Mouse (Mus musculus) hematopoietic stem cell, adult 5-6 weeks (primary cell): Measurements from ENCODE around the gene Gm10961. TPM values are rescaled to one million over a fixed set of nuclear protein-coding genes. Genes with fewer than 3 reads are reported as not detected.

Experiments used
- total RNA-seq: library from RNA; stranded (forward); fragments of 172-1452, 232-1000 nt; gene quantifications from 2 replicates; pipeline ENCODE4 v1.2.3, GENCODE M21; 2017

The Gm10961 gene
- total RNA-seq, 1 experiment from 2014 or later, result not detected

Other genes starting within 250 kb of the Gm10961 start
- not detected in 2 replicates for gene Kcnc4, start 171.8 kb upstream of the Gm10961 start, total RNA-seq
- gene Slc6a17, start 113.3 kb upstream of the Gm10961 start, total RNA-seq, result 0.19 and 2.8 TPM in 2 replicates
- gene Ubl4b, start 76.2 kb upstream of the Gm10961 start, total RNA-seq, result not detected in 2 replicates
- not detected in 2 replicates for gene Alx3, start 36.3 kb upstream of the Gm10961 start, total RNA-seq
- gene Strip1, start 372 bp downstream of the Gm10961 start, total RNA-seq, result 17.3 and 17.8 TPM in 2 replicates
- 79.8 and 99.2 TPM in 2 replicates for gene Ahcyl1, start 65.2 kb downstream of the Gm10961 start, total RNA-seq
- 5.7 and 6.2 TPM in 2 replicates for gene Csf1, start 129.1 kb downstream of the Gm10961 start, total RNA-seq
- gene Eps8l3, start 245.9 kb downstream of the Gm10961 start, total RNA-seq, result not detected in 2 replicates